In the genomic region with DNA sequence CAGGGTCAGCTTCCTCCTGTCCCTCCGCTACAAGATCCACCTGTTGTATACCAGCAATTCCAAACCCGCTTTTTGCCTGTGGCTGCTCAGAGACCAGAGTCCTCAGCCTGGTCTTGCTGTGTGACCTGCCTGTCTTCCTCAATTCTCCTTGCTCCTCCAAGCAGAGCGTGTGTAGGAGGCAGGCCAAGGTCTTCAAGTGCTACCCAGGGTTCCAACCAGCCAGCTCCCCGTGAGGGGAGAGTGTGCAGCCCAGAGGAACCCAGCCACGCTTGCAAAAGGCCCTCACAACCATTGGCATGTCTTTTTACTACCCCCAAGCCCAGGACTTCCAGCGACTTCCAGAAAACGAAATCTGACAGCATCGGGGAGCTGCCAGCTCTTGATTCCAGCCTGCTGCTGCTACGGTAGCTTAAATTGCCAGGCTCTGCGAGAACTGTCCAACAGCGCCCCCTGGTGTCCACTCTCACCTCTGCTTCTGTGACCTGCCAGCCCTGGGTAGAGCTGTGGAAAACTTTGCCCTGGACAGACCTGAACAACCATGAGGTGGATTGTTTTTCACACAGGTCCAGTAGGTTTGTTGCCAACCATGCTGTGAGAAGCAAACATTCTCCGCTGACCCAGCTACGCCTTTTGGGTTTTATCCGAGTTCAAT, we compare ENCODE assay signal across 8 mouse cellular contexts.
A peak's percentile ranks its signal among the peaks of the same experiment; 100 is the strongest.
DNase-seq lines count a peak whose midpoint lies in the region; ATAC-seq and TF ChIP-seq lines count a peak whose summit lies in the region.

No protein-coding gene starts in this region.

- no peak overlapping the region for H3K9ac ChIP-seq in forebrain, embryonic 16.5 days (replicated peaks; ENCODE audit: low read depth, low read length)
- no peak overlapping the region for H3K9ac ChIP-seq in hindbrain, embryonic 12.5 days

- H3K9me3 ChIP-seq in forebrain, embryonic 16.5 days (ENCODE audit: control insufficient read depth, low read length) = no peaks in the 10 kb centered on the region
- no peaks in the 10 kb centered on the region for H3K9me3 ChIP-seq in hindbrain, embryonic 12.5 days (replicated peaks)

- no peak overlapping the region for H3K27ac ChIP-seq in forebrain, embryonic 16.5 days (ENCODE audit: low read length)
- no peak overlapping the region for H3K27ac ChIP-seq in hindbrain, embryonic 12.5 days

- H3K4me3 ChIP-seq in forebrain, embryonic 16.5 days (replicated peaks; ENCODE audit: low read length) = no peak overlapping the region
- no peak overlapping the region for H3K4me3 ChIP-seq in hindbrain, embryonic 12.5 days

- peaks cover 7% of the 10 kb centered on the region for H3K27me3 ChIP-seq in Patski
- no peaks in the 10 kb centered on the region for H3K27me3 ChIP-seq in forebrain, embryonic 16.5 days (replicated peaks; ENCODE audit: control insufficient read depth, insufficient read depth, low read length)
- peaks cover 8% of the 10 kb centered on the region for H3K27me3 ChIP-seq in hindbrain, embryonic 12.5 days

- H3K4me2 ChIP-seq in forebrain, embryonic 16.5 days (ENCODE audit: low read length) = no peak overlapping the region
- H3K4me2 ChIP-seq in hindbrain, embryonic 12.5 days (replicated peaks) = no peak overlapping the region

- WGBS in forebrain, embryonic 16.5 days = 30% methylated on average over 14 of the region's 14 CpGs
- 30% methylated on average over 14 of the region's 14 CpGs for WGBS in hindbrain, embryonic 12.5 days

- DNase-seq in Patski (ENCODE audit: low read depth, low spot score) = no peak
- peak; percentile 83 for DNase-seq in cerebellum, adult 11-12 months
- peak; percentile 89 to 95 for DNase-seq in layer of hippocampus, postnatal 14 days (ENCODE audit: low spot score in 2 of 2)
- DNase-seq in right cerebral cortex, postnatal 4 days = peak; percentile 100
- no peak for DNase-seq in natural killer cell, adult 2 months (ENCODE audit: low spot score in 2 of 2)

- H3K4me1 ChIP-seq in forebrain, embryonic 16.5 days (replicated peaks; ENCODE audit: control insufficient read depth, insufficient read depth, low read length) = peaks cover 8% of the 10 kb centered on the region
- H3K4me1 ChIP-seq in hindbrain, embryonic 12.5 days = peaks cover 13% of the 10 kb centered on the region

- TF ChIP-seq CTCF in Patski (IDR thresholded peaks at IDR 0.05) = peak; percentile 88

- H3K36me3 ChIP-seq in forebrain, embryonic 16.5 days (ENCODE audit: control insufficient read depth, insufficient read depth) = no peaks in the 10 kb centered on the region
- no peaks in the 10 kb centered on the region for H3K36me3 ChIP-seq in hindbrain, embryonic 12.5 days

- peak; percentile 73 for ATAC-seq in Patski
- ATAC-seq in forebrain, embryonic 16.5 days = peak; percentile 86
- peak; percentile 51; the same call in 1 of the 2 replicates for ATAC-seq in hindbrain, embryonic 12.5 days (ENCODE audit: low FRiP score)
- peak; percentile 52; the same call in 1 of the 2 replicates for ATAC-seq in megakaryocyte-erythroid progenitor cell, adult 5-6 weeks (replicated peaks; ENCODE audit: low FRiP score, low TSS enrichment, poor library complexity, severe bottlenecking)

- POLR2A ChIA-PET in Patski (lab: Charles Lee) = no interaction called here

- CTCF ChIA-PET in Patski (lab: Charles Lee) = interaction anchor here (0.5 to 2.7 kb wide), 10 partner anchors 11 to 624 kb away, joined by 3 to 14 read pairs (median 4); no protein-coding TSS in a partner anchor

- in situ Hi-C loops in Patski (cut with MboI; ENCODE audit: low pct_unique_long_range_greater_than_20kb) = loop anchor here (5.0 to 10.0 kb wide), 2 partner anchors 626 to 703 kb away; partner anchors contain the start of gene Fam19a5

Comparison
In these comparisons a context has a peak if more than half of its experiments do, and no peak if none do; other contexts are left out.
1. DNase-seq: peak in cerebellum, adult 11-12 months (single experiment), layer of hippocampus, postnatal 14 days (2 of 2) and right cerebral cortex, postnatal 4 days (single experiment); none in Patski (single experiment) and natural killer cell, adult 2 months (0 of 2).
2. Peak in every context shown above with its lines, with median percentiles within 50 percentile points of each other: ATAC-seq.